Comparison of ENCODE assay signal across 16 mouse cellular contexts in the genomic region with DNA sequence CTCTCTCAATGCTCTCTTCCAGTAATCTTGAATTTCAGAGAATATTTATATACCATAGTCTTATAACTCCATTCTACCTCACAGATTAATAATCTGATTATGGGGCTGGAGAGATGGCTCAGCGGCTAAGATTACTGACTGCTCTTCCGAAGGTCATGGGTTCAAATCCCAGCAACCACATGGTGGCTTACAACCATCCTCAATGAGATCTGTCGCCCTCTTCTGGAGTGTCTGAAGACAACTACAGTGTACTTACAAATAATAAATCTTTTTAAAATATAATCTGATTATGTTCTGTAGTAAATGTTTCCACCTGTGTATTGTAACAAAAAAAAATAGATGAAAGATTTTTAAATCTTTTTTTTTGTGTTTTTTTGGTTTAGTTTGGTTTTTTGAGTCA. TPM values are rescaled to one million over a fixed set of nuclear protein-coding genes. Genes with fewer than 3 reads are reported as not detected.
DNase-seq lines count a peak whose midpoint lies in the region; ATAC-seq and TF ChIP-seq lines count a peak whose summit lies in the region.
"Had no signal": no experiment of that assay in that cellular context is flagged by ENCODE, and none has a peak within 500 bp of the region (broad histone marks: within the 10 kb centered on the region; RNA-seq: fewer than 3 reads in every experiment).

No protein-coding gene starts in this region.

- TF ChIP-seq CTCF in layer of hippocampus, adult 2 months (conservative IDR thresholded peaks at IDR 0.05) = peak; percentile 56
- peak; percentile 23; the same call in 1 of the 2 replicates for TF ChIP-seq CTCF in stomach, postnatal 0 days (IDR thresholded peaks at IDR 0.05; ENCODE audit: low read depth)

- H3K4me2 ChIP-seq in stomach, postnatal 0 days (replicated peaks; ENCODE audit: low read depth) = no peak overlapping the region
- H3K4me2 ChIP-seq in forebrain, embryonic 12.5 days = no peak overlapping the region
- H3K4me2 ChIP-seq: heart, embryonic 13.5 days; hindbrain, embryonic 15.5 days had no signal

- no peak for TF ChIP-seq EP300 in stomach, postnatal 0 days (optimal IDR thresholded peaks at IDR 0.05)

- H3K4me3 ChIP-seq in layer of hippocampus, adult 2 months = no peak overlapping the region
- H3K4me3 ChIP-seq in stomach, postnatal 0 days (ENCODE audit: low read depth, low read length) = no peak overlapping the region
- no peak overlapping the region for H3K4me3 ChIP-seq in forebrain, embryonic 12.5 days (replicated peaks)
- H3K4me3 ChIP-seq: embryonic facial prominence, embryonic 10.5 days; heart, embryonic 13.5 days; hindbrain, embryonic 15.5 days had no signal

- no peaks in the 10 kb centered on the region for H3K27me3 ChIP-seq in stomach, postnatal 0 days (ENCODE audit: control insufficient read depth, insufficient read depth, low read length)
- no peaks in the 10 kb centered on the region for H3K27me3 ChIP-seq in forebrain, embryonic 12.5 days
- H3K27me3 ChIP-seq: heart, embryonic 13.5 days; hindbrain, embryonic 15.5 days had no signal

- no peaks in the 10 kb centered on the region for H3K36me3 ChIP-seq in stomach, postnatal 0 days (ENCODE audit: control insufficient read depth, insufficient read depth, low read length)
- H3K36me3 ChIP-seq in forebrain, embryonic 12.5 days (replicated peaks) = no peaks in the 10 kb centered on the region
- H3K36me3 ChIP-seq: embryonic facial prominence, embryonic 10.5 days; heart, embryonic 13.5 days; hindbrain, embryonic 15.5 days had no signal

- WGBS in stomach, postnatal 0 days = 83% methylated on average over 3 of the region's 3 CpGs
- WGBS in forebrain, embryonic 12.5 days = 81% methylated on average over 3 of the region's 3 CpGs

- no peak for ATAC-seq in stomach, postnatal 0 days (ENCODE audit: low FRiP score, low TSS enrichment)
- no peak for ATAC-seq in forebrain, embryonic 12.5 days (ENCODE audit: low FRiP score)
- ATAC-seq: forebrain, embryonic 14.5 days had no signal

- H3K27ac ChIP-seq in layer of hippocampus, adult 2 months = peak overlapping the region; percentile 94
- H3K27ac ChIP-seq in stomach, postnatal 0 days (replicated peaks) = no peak overlapping the region
- no peak overlapping the region for H3K27ac ChIP-seq in forebrain, embryonic 12.5 days
- H3K27ac ChIP-seq: embryonic facial prominence, embryonic 10.5 days; heart, embryonic 13.5 days; hindbrain, embryonic 15.5 days had no signal

- H3K4me1 ChIP-seq in stomach, postnatal 0 days (replicated peaks; ENCODE audit: control insufficient read depth, insufficient read depth) = no peaks in the 10 kb centered on the region
- peaks cover 9% of the 10 kb centered on the region for H3K4me1 ChIP-seq in forebrain, embryonic 12.5 days

- DNase-seq in layer of hippocampus, adult 2 months (ENCODE audit: low spot score in 2 of 2) = no peak
- no peak for DNase-seq in layer of hippocampus, postnatal 36 days
- DNase-seq in 416B (ENCODE audit: low read depth) (peak; percentile 18), A20 (ENCODE audit: low read depth, low spot score) (peak; percentile 34)
- no peak for DNase-seq in stomach, postnatal 0 days (ENCODE audit: low spot score)
- DNase-seq: adrenal gland, adult 8-10 months; adrenal gland, postnatal 36 days; cerebellum, adult 2 months; cerebellum, postnatal 10 days; gastrocnemius, postnatal 14 days; heart, postnatal 36 days had no signal

- no peaks in the 10 kb centered on the region for H3K9me3 ChIP-seq in stomach, postnatal 0 days (ENCODE audit: control insufficient read depth, low read length)
- H3K9me3 ChIP-seq in forebrain, embryonic 12.5 days = no peaks in the 10 kb centered on the region
- H3K9me3 ChIP-seq: embryonic facial prominence, embryonic 10.5 days; heart, embryonic 13.5 days; hindbrain, embryonic 15.5 days had no signal

- H3K9ac ChIP-seq in stomach, postnatal 0 days (ENCODE audit: low read length) = no peak overlapping the region
- H3K9ac ChIP-seq in forebrain, embryonic 12.5 days = no peak overlapping the region
- H3K9ac ChIP-seq: heart, embryonic 13.5 days; hindbrain, embryonic 15.5 days had no signal

RNA-seq across cellular contexts. Expression of a gene that starts 6.0 kb away (rescaled TPM):
- total RNA-seq in layer of hippocampus, adult 2 months (2021) = 100 to 1,000 TPM; 168 to 187 TPM
- total RNA-seq in layer of hippocampus, postnatal 36 days (2021) = 100 to 1,000 TPM; 149 to 174 TPM
- polyA plus RNA-seq in stomach, postnatal 0 days (2015; fragmentation: Nextera tagmentation; extraction: Ambion mirVana) = 32.9 and 34.6 TPM in 2 replicates
- 79.8 and 85.9 TPM in 2 replicates for polyA plus RNA-seq in forebrain, embryonic 12.5 days (2016; fragmentation: Nextera tagmentation; extraction: Ambion mirVana)

RNA-seq across cellular contexts. Expression of a gene that starts 41.8 kb away (rescaled TPM):
- 1 to 10 TPM; 2.4 to 3.5 TPM for total RNA-seq in layer of hippocampus, adult 2 months (2021)
- 1 to 10 TPM; 2.8 to 2.9 TPM for total RNA-seq in layer of hippocampus, postnatal 36 days (2021)
- 0.47 and 0.92 TPM in 2 replicates for polyA plus RNA-seq in stomach, postnatal 0 days (2015; fragmentation: Nextera tagmentation; extraction: Ambion mirVana)
- 0.98 and 1.4 TPM in 2 replicates for polyA plus RNA-seq in forebrain, embryonic 12.5 days (2016; fragmentation: Nextera tagmentation; extraction: Ambion mirVana)

RNA-seq across cellular contexts. Expression of a gene that starts 44.4 kb away (rescaled TPM):
- total RNA-seq in layer of hippocampus, adult 2 months (2021) = 100 to 1,000 TPM; 194 to 199 TPM
- total RNA-seq in layer of hippocampus, postnatal 36 days (2021) = 100 to 1,000 TPM; 184 to 191 TPM
- 172 and 190 TPM in 2 replicates for polyA plus RNA-seq in stomach, postnatal 0 days (2015; fragmentation: Nextera tagmentation; extraction: Ambion mirVana)
- polyA plus RNA-seq in forebrain, embryonic 12.5 days (2016; fragmentation: Nextera tagmentation; extraction: Ambion mirVana) = 233 and 241 TPM in 2 replicates

Comparison
In these comparisons a context has a peak if more than half of its experiments do, and no peak if none do; other contexts are left out.
1. DNase-seq: peak in 416B (single experiment) and A20 (single experiment); none in layer of hippocampus, adult 2 months (0 of 2), layer of hippocampus, postnatal 36 days (0 of 2) and stomach, postnatal 0 days (single experiment).